Mouse (Mus musculus): Measurements from ENCODE around the gene Stra8.
A peak's percentile ranks its signal among the peaks of the same experiment; 100 is the strongest.

Stra8 gene

GRCm38 (mm10) chr6:34919956-34920355 is at the start of gene Stra8:
Gene Stra8 (plus strand): TSS chr6:34920163.
- no peak for DNase-seq

GRCm38 (mm10) chr6:34870724-34871123 is 49.2 kb upstream of the Stra8 start:
- no peak for DNase-seq

GRCm38 (mm10) chr6:34871929-34872328 is 48.0 kb upstream of the Stra8 start:
- no peak for DNase-seq

DNA sequence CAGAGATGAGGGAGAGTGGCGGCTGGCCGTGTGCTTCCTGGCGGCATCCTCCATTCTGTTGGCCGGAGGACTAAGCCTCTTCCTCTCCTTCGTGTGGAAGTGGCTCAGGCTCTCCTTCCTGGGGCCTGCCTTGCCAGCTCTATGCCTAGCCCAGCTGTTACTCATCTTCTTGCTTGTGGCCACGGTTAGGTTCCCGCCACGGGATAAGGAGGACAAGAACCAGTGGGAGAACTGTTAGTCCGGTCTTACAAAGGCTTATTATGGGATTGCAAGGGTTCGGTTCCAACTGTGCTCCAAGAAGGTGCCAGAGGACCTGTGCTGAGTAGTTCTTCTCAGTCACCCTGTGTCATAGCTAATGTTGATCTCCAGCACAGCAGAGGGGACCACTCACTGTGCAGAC is 47.1 kb upstream of the Stra8 start:
- no peak for DNase-seq

- no peak for DNase-seq
Observed at GRCm38 (mm10) chr6:34874101-34874921, 45.7 kb upstream of the Stra8 start.

- DNase-seq, result no peak
Observed at GRCm38 (mm10) chr6:34875268-34875761, 44.6 kb upstream of the Stra8 start.

- no peak for DNase-seq
Observed at GRCm38 (mm10) chr6:34875966-34876834, 43.8 kb upstream of the Stra8 start.

- DNase-seq, result no peak
Observed at GRCm38 (mm10) chr6:34876835-34877156, 43.2 kb upstream of the Stra8 start.

DNA sequence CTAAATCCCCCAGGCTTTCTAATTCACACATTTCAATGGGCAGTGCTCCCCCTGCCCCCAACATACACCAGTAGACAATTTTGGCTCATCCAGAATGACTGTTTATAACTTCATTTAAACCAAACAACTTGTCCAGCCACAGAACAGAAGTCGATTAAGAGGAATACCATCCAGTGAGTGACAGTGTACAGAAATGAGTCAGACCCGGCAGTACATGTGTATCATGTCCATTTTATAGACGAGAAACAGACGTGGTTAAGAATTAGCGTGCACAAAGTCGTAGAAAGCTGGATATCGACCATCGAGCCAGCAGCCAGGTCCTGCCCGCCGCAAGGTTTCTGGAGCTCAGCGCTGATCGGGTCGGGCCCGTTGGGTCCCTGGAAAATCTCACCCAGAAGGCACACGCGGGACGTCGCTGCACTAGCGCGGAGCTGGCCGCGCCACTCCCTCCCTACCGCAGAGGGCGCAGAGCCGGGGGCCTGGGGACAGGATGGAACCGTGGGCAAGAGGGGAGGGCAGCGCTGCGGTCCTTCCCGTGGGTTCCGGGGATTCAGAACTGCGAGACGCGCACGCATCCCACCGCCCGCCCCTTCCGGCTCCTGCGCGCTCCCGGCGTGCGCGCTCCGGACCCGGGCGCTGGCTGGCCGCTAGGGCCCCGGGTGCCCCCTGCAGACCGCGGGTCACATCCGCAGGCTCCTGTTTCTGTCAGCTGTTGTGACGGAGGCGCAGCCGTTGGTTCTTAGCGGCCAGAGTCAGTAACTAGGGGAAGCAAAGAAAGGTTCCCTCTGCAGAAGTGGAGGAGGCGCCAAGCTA is 42.2 kb upstream of the Stra8 start, which contains the start of gene Cyren:
Gene Cyren, minus strand, starts transcription at position 552 of the 813 bp plus-strand sequence.
- peak; percentile 97 for DNase-seq

- DNase-seq, result no peak
Observed at GRCm38 (mm10) chr6:34879101-34879740, 40.7 kb upstream of the Stra8 start.

DNA sequence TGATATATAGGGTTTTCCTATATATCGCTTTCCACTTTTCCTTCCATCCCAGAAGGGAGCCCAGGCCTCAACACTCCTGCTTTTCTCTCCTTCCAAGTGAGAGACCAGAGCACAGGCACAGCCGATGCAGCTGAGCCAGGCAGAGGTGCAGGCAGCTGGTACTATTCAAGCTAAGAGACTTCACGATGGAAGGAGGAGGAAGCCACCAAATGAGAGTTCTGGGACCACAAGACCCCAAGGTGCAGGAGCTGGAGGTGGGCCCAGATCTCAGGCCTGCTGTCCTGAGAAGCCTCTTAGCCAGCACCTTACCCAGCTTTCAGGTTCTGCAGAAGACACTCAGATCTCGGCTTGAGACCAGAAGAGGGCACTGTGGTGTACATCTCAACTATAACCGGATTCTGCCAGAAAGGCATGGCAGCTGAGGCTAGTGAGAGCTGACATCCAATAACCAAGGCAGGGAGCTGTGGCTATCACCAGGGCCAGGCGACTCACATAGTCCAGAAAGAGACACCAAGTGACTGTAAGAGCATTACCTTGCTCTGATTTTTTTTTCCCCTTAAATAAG is 40.0 kb upstream of the Stra8 start:
- DNase-seq, result peak; percentile 68

- DNase-seq, result no peak
Observed at GRCm38 (mm10) chr6:34884724-34885123, 35.2 kb upstream of the Stra8 start.

DNA sequence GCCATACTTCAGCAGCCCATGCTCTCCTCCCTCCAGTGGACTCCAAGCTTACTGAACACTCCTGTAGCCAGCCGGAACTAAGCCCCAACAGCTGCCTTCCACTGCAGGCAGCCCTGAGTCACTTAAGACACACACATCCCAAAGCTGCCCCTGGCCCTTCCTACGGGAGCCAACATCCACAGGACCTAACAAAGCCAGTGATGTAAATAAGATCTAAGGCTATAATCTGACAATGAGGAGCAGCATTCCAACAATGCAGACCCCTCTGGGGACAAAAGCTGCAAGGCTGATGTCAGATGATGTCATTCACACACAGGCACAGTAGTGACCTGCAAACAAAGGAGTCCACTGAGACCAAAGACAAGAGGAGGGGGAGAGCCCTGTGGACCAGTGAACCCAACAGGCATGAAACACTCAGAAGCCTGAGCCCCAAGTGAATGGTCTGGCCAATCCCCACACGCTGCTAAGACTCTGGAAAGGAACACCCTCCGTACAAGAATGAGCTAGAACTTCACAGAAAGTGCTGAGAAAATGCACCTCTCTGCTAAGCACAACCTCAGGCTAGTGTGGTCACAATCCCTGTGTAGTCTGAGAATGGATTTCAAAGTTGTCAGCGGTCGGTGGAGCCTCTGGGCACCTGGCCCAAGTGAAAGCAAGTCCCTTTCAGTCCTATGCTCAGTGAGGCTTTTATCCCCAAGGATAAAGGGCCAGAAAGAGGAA is 32.7 kb upstream of the Stra8 start:
- DNase-seq, result peak; percentile 90

DNA sequence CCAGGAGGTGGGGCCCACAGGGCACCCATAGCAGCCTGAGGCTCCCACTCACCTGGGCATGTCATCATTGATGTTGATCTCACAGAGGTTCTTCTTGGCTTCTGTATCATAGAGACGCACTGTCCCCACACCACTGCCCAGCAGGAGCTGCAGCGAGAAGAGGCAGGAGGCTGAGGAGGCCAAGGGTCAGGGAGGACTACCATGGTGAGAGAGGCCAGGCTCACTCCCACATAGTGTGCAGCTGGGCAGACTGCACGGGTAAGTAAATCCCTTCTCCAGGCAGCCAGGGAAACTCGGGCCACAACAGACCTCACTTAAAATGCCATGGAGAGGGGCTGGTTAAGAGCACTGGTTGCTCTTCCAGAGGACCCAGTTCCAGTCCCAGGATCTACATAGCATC is 30.8 kb upstream of the Stra8 start:
- no peak for DNase-seq

DNA sequence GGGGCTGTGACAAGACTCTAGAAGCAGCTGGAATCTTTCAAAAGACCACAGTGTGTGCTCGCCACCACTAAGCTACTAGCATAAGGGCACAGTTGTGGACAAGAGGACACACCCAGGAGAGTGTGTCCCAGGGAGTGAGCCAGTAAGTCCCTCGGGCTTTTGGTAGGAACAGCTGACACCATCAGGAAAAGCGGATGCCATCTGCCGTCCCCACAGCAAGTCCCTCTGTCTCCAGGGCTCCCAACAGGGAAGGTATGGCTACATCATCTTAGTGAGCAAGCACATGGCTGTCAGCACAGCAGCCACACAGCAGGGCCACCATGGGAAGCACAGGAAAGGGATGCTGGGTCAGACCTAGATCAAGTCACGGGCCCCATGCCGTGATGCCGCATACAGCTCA is 24.4 kb upstream of the Stra8 start:
- no peak for DNase-seq

GRCm38 (mm10) chr6:34896168-34896780 is 23.7 kb upstream of the Stra8 start:
- DNase-seq, result no peak

- no peak for DNase-seq
Observed at GRCm38 (mm10) chr6:34899127-34899526, 20.8 kb upstream of the Stra8 start.

- DNase-seq, result no peak
Observed at GRCm38 (mm10) chr6:34900990-34901389, 19.0 kb upstream of the Stra8 start.

- no peak for DNase-seq
Observed at GRCm38 (mm10) chr6:34901911-34902444, 18.0 kb upstream of the Stra8 start.

- no peak for DNase-seq
Observed at GRCm38 (mm10) chr6:34902578-34902977, 17.4 kb upstream of the Stra8 start.

DNA sequence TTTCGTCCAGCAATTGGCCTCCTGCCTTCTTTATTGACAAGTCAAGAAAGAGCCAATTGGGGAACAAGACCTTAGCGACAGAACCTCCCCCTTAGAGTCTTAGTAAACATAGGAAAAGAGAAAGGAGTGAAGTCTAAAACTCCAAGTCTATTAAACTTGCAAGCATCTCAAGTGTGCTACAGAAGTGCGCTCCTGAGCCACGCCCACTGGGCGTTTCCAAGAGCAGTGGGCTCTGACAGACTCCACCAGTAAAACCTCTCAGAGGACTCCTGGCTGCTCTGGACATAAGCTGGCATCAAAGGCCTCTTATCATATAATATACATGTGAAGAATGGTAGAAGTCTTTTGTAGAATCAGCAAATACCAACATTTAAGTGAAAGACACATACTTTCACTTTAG is 16.5 kb upstream of the Stra8 start:
- no peak for DNase-seq

All from retina, postnatal 1 day (tissue).